Mouse (Mus musculus): ENCODE data around the gene Mcts2. TPM values are rescaled to one million over a fixed set of nuclear protein-coding genes. Genes with fewer than 3 reads are reported as not detected.

Mcts2 gene
- polyA plus RNA-seq, 1 experiment from 2014 or later = 33.6 TPM

- H3K4me3 ChIP-seq = no peak overlapping the region
- H3K4me2 ChIP-seq (replicated peaks) = no peak overlapping the region
- H3K36me3 ChIP-seq = no peaks in the 10 kb centered on the region
- 0 out of 2 replicates have a peak, but pooled peaks cover 4% of the 10 kb centered on the region for H3K4me1 ChIP-seq
- no peak overlapping the region for H3K9ac ChIP-seq (replicated peaks)
- no peaks in the 10 kb centered on the region for H3K9me3 ChIP-seq
- H3K27me3 ChIP-seq = no peaks in the 10 kb centered on the region
- ATAC-seq (replicated peaks) = 0 out of 2 replicates have a peak, but pooled peaks have one; percentile 31
- H3K27ac ChIP-seq (replicated peaks) = no peak overlapping the region
- WGBS = 68% methylated on average over 8 of the region's 8 CpGs
These were observed 42.3 kb downstream of the Mcts2 start for GRCm38 (mm10) chr2:152729013-152729635.

- no peak for ATAC-seq (replicated peaks)
- Histone ChIP-seq H3K4me1 (peaks cover 9% of the 10 kb centered on the region), H3K9me3 (no peaks in the 10 kb centered on the region), H3K27ac (replicated peaks) (no peak overlapping the region), H3K27me3 (no peaks in the 10 kb centered on the region), H3K4me3 (no peak overlapping the region), H3K36me3 (no peaks in the 10 kb centered on the region), H3K4me2 (replicated peaks) (no peak overlapping the region), H3K9ac (replicated peaks) (no peak overlapping the region)
- WGBS = 67% methylated on average over 7 of the region's 7 CpGs
These were observed 42.8 kb downstream of the Mcts2 start for GRCm38 (mm10) chr2:152729636-152730020.

DNA sequence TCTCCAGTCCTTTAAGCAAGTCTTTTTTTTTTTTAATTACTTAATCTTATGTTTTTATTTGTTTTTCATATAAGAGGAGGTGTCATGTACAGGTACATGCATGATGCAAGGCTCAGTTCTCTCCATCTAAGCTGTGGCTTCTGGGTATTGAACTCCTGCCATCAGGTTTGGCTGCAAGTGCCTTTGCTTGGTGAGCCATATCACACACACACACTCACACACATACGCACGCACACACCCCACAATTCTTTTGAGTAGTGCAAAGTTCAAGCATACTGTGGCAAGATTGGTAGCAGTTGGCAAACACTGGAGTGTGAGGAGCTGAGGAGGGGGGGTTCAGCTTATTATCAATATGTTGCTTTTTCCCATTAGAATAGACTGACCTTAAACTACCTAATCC is 46.4 kb downstream of the Mcts2 start:
- Histone ChIP-seq H3K9me3 (no peaks in the 10 kb centered on the region), H3K36me3 (no peaks in the 10 kb centered on the region), H3K27me3 (no peaks in the 10 kb centered on the region), H3K4me2 (replicated peaks) (no peak overlapping the region), H3K4me3 (no peak overlapping the region), H3K27ac (replicated peaks) (no peak overlapping the region), H3K4me1 (peaks cover 43% of the 10 kb centered on the region), H3K9ac (replicated peaks) (no peak overlapping the region)
- 78% methylated on average over 2 of the region's 2 CpGs for WGBS
- no peak for ATAC-seq (replicated peaks)

DNA sequence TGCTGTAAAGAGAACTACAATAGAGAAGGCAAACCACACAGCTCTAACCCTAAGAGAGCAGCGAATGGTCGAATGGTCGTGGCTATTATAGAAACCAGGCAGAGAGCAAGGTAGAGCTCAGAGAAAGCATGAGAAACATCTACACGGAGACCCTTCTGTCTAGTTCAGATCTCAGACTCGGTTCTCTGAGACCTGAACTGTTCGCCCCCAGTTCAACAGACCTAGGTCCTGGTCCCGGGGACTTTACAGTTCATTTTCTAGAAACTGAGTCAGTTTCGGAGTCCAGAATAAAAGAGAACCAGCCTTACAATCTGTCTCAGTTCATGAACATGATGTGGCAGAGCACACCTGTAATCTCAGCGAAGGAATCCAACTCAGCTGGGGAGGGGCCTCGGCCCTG is 47.7 kb downstream of the Mcts2 start:
- ATAC-seq (replicated peaks) = no peak; the same call in 1 of the 2 replicates
- peak overlapping the region; percentile 94 for H3K4me2 ChIP-seq (replicated peaks)
- peaks cover 50% of the 10 kb centered on the region for H3K4me1 ChIP-seq
- no peaks in the 10 kb centered on the region for H3K27me3 ChIP-seq
- H3K36me3 ChIP-seq = no peaks in the 10 kb centered on the region
- no peak overlapping the region; the same call in 1 of the 2 replicates for H3K27ac ChIP-seq (replicated peaks)
- no peak overlapping the region; the same call in 1 of the 2 replicates for H3K9ac ChIP-seq (replicated peaks)
- H3K4me3 ChIP-seq = peak overlapping the region; percentile 53
- H3K9me3 ChIP-seq = no peaks in the 10 kb centered on the region
- WGBS = 13% methylated on average over 10 of the region's 10 CpGs

- peaks cover 53% of the 10 kb centered on the region for H3K4me1 ChIP-seq
- H3K27me3 ChIP-seq = no peaks in the 10 kb centered on the region
- WGBS = under 1% methylated on average over 28 of the region's 28 CpGs
These were observed 48.1 kb downstream of the Mcts2 start for GRCm38 (mm10) chr2:152734984-152735383.

DNA sequence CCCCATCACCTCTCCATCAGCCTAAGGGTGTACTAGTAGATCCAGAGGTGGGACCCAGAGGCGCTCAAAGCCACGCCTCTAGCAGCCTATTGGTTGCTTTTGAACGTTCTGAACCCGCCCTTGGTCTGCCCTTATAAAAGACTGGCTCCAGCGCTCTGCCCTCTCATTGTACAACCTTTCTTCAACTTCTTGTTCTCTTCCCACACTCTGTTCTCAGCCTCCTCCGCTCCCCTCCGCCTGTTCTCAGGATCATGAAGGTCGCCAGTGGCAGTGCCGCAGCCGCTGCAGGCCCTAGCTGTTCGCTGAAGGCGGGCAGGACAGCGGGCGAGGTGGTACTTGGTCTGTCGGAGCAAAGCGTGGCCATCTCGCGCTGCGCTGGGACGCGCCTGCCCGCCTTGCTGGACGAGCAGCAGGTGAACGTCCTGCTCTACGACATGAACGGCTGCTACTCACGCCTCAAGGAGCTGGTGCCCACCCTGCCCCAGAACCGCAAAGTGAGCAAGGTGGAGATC is 49.3 kb downstream of the Mcts2 start, which contains the start of gene Id1:
Gene Id1 (plus strand): TSS at position 162 of the 512 bp plus-strand sequence.
- Histone ChIP-seq H3K4me1 (peaks cover 54% of the 10 kb centered on the region), H3K9me3 (no peaks in the 10 kb centered on the region), H3K9ac (replicated peaks) (peak within 1 kb of the TSS; percentile 49), H3K36me3 (no peaks in the 10 kb centered on the region), H3K4me2 (replicated peaks) (peak within 1 kb of the TSS; percentile 94), H3K27ac (replicated peaks) (peak within 1 kb of the TSS; percentile 71), H3K4me3 (peak within 1 kb of the TSS; percentile 53), H3K27me3 (no peaks in the 10 kb centered on the region)
- WGBS = 0% methylated on average over 28 of the region's 28 CpGs
- peak; percentile 53 for ATAC-seq (replicated peaks)

More at GRCm38 (mm10) chr2:152734984-152735383, 48.1 kb downstream of the Mcts2 start:
- H3K27ac ChIP-seq (replicated peaks) = peak overlapping the region; percentile 71
- peak; percentile 96 for ATAC-seq (replicated peaks)
- peak overlapping the region; percentile 53 for H3K4me3 ChIP-seq
- H3K4me2 ChIP-seq (replicated peaks) = peak overlapping the region; percentile 94
- H3K9ac ChIP-seq (replicated peaks) = peak overlapping the region; percentile 5
- H3K9me3 ChIP-seq = no peaks in the 10 kb centered on the region
- no peaks in the 10 kb centered on the region for H3K36me3 ChIP-seq

DNA sequence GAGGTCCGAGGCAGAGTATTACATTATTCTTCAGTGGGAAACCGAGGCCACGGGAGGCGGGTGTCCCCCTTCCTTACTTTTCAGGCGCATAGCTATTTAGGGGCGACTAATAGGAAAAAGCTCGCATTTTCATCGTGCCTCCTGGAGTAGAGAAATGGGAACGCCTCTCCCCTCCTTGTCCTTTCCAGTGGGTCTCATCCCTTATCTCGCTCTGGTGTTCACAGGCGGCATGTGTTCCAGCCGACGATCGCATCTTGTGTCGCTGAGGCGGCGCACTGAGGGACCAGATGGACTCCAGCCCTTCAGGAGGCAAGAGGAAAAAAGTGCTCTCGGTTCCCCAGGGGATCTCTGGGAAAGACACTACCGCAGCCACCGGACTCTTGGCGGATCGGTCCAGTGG is 49.9 kb downstream of the Mcts2 start:
- Histone ChIP-seq H3K27me3 (no peaks in the 10 kb centered on the region), H3K9ac (replicated peaks) (peak overlapping the region; percentile 49), H3K9me3 (no peaks in the 10 kb centered on the region), H3K36me3 (no peaks in the 10 kb centered on the region), H3K4me3 (peak overlapping the region; percentile 53), H3K27ac (replicated peaks) (peak overlapping the region; percentile 38; the same call in 1 of the 2 replicates), H3K4me2 (replicated peaks) (peak overlapping the region; percentile 94), H3K4me1 (peaks cover 60% of the 10 kb centered on the region)
- WGBS = under 1% methylated on average over 22 of the region's 22 CpGs
- no peak for ATAC-seq (replicated peaks)

Other genes with a start within 250 kb of the Mcts2 start
- not detected in 2 replicates for gene Defb23, start 222.4 kb upstream of the Mcts2 start, polyA plus RNA-seq (2015; fragmentation: Nextera tagmentation; extraction: Ambion mirVana)
- not detected in 2 replicates for gene Defb20, start 210.0 kb upstream of the Mcts2 start, polyA plus RNA-seq (2015; fragmentation: Nextera tagmentation; extraction: Ambion mirVana)
- gene Defb22, start 196.9 kb upstream of the Mcts2 start, polyA plus RNA-seq (2015; fragmentation: Nextera tagmentation; extraction: Ambion mirVana) = not detected in 2 replicates
- not detected in 2 replicates for gene Defb26, start 175.3 kb upstream of the Mcts2 start, polyA plus RNA-seq (2015; fragmentation: Nextera tagmentation; extraction: Ambion mirVana)
- not detected in 2 replicates for gene Defb28, start 168.8 kb upstream of the Mcts2 start, polyA plus RNA-seq (2015; fragmentation: Nextera tagmentation; extraction: Ambion mirVana)
- not detected in 2 replicates for gene Defb29, start 146.9 kb upstream of the Mcts2 start, polyA plus RNA-seq (2015; fragmentation: Nextera tagmentation; extraction: Ambion mirVana)
- gene Gm17416, start 117.7 kb upstream of the Mcts2 start, polyA plus RNA-seq (2015; fragmentation: Nextera tagmentation; extraction: Ambion mirVana) = not detected in 2 replicates
- not detected in 2 replicates for gene Defb21, start 114.3 kb upstream of the Mcts2 start, polyA plus RNA-seq (2015; fragmentation: Nextera tagmentation; extraction: Ambion mirVana)
- not detected in 2 replicates for gene Defb19, start 106.7 kb upstream of the Mcts2 start, polyA plus RNA-seq (2015; fragmentation: Nextera tagmentation; extraction: Ambion mirVana)
- not detected in 2 replicates for gene Defb45, start 87.6 kb upstream of the Mcts2 start, polyA plus RNA-seq (2015; fragmentation: Nextera tagmentation; extraction: Ambion mirVana)
- not detected in 2 replicates for gene Defb36, start 82.7 kb upstream of the Mcts2 start, polyA plus RNA-seq (2015; fragmentation: Nextera tagmentation; extraction: Ambion mirVana)
- gene Defb25, start 64.0 kb upstream of the Mcts2 start, polyA plus RNA-seq (2015; fragmentation: Nextera tagmentation; extraction: Ambion mirVana) = not detected in 2 replicates
- gene Rem1, start 60.1 kb upstream of the Mcts2 start, polyA plus RNA-seq (2015; fragmentation: Nextera tagmentation; extraction: Ambion mirVana) = 0.36 and 0.62 TPM in 2 replicates
- 159 and 164 TPM in 2 replicates for gene H13, start 17.6 kb upstream of the Mcts2 start, polyA plus RNA-seq (2015; fragmentation: Nextera tagmentation; extraction: Ambion mirVana)
- gene Id1, start 49.2 kb downstream of the Mcts2 start, polyA plus RNA-seq (2015; fragmentation: Nextera tagmentation; extraction: Ambion mirVana) = 26.3 and 32.0 TPM in 2 replicates
- gene Cox4i2, start 67.1 kb downstream of the Mcts2 start, polyA plus RNA-seq (2015; fragmentation: Nextera tagmentation; extraction: Ambion mirVana) = 4.3 and 4.4 TPM in 2 replicates
- gene Bcl2l1, start 144.7 kb downstream of the Mcts2 start, polyA plus RNA-seq (2015; fragmentation: Nextera tagmentation; extraction: Ambion mirVana) = 179 and 183 TPM in 2 replicates
- 50.6 and 51.1 TPM in 2 replicates for gene Tpx2, start 160.9 kb downstream of the Mcts2 start, polyA plus RNA-seq (2015; fragmentation: Nextera tagmentation; extraction: Ambion mirVana)
- not detected in 2 replicates for gene Mylk2, start 224.3 kb downstream of the Mcts2 start, polyA plus RNA-seq (2015; fragmentation: Nextera tagmentation; extraction: Ambion mirVana)
- gene Foxs1, start 246.2 kb downstream of the Mcts2 start, polyA plus RNA-seq (2015; fragmentation: Nextera tagmentation; extraction: Ambion mirVana) = 3.2 and 4.4 TPM in 2 replicates

Data from forebrain, embryonic 15.5 days (tissue).